Mouse (Mus musculus): Measurements from ENCODE around the gene Glt8d2.

GRCm38 (mm10) chr10:82646083-82646482, 44.4 kb downstream of the Glt8d2 start:
- TF ChIP-seq CTCF (IDR thresholded peaks at IDR 0.05; ENCODE audit: borderline replicate concordance, extremely low read depth, insufficient read depth, insufficient read length) (no peak), POLR2A (IDR thresholded peaks at IDR 0.05; ENCODE audit: borderline replicate concordance, extremely low read depth, insufficient read depth, insufficient read length, poor library complexity, severe bottlenecking) (no peak)

Measured in brain, embryonic 14.5 days (tissue).